Mouse (Mus musculus): Measurements from ENCODE around the gene Ryr2. TPM values are rescaled to one million over a fixed set of nuclear protein-coding genes. Genes with fewer than 3 reads are reported as not detected.
"Not testable (repeated sequence)": the region's sequence is repeated elsewhere in the genome, so short reads cannot be mapped to it uniquely, and the experiment has no call there.

The Ryr2 gene
- polyA plus RNA-seq, 1 experiment from 2014 or later = 1.5 TPM

- H3K9ac ChIP-seq = no peak overlapping the region
- H3K4me3 ChIP-seq = no peak overlapping the region
- H3K9me3 ChIP-seq = no peaks in the 10 kb centered on the region
- H3K4me2 ChIP-seq = no peak overlapping the region
- 90% methylated on average over 3 of the region's 3 CpGs for WGBS
- H3K27me3 ChIP-seq = no peaks in the 10 kb centered on the region
- no peaks in the 10 kb centered on the region for H3K4me1 ChIP-seq
- no peaks in the 10 kb centered on the region for H3K36me3 ChIP-seq
- ATAC-seq (ENCODE audit: borderline replicate concordance, extremely low read depth, low FRiP score, low TSS enrichment) = no peak
- no peak overlapping the region for H3K27ac ChIP-seq
These were observed 557.1 kb downstream of the Ryr2 start for GRCm38 (mm10) chr13:11549644-11550043.

GRCm38 (mm10) chr13:11549136-11549535 is 557.6 kb downstream of the Ryr2 start:
- not testable (repeated sequence) for H3K4me2 ChIP-seq; H3K27ac ChIP-seq; H3K4me3 ChIP-seq; H3K36me3 ChIP-seq; H3K9ac ChIP-seq; H3K9me3 ChIP-seq; H3K27me3 ChIP-seq; H3K4me1 ChIP-seq; ATAC-seq (ENCODE audit: borderline replicate concordance, extremely low read depth, low FRiP score, low TSS enrichment)
- WGBS = 46% methylated on average over 15 of the region's 15 CpGs

GRCm38 (mm10) chr13:11545841-11546240 is 560.9 kb downstream of the Ryr2 start:
- 24% methylated on average over 7 of the region's 7 CpGs for WGBS
- no peak for ATAC-seq (ENCODE audit: borderline replicate concordance, extremely low read depth, low FRiP score, low TSS enrichment)
- Histone ChIP-seq H3K9me3 (no peaks in the 10 kb centered on the region), H3K9ac (no peak overlapping the region), H3K27me3 (no peaks in the 10 kb centered on the region), H3K4me3 (no peak overlapping the region), H3K27ac (no peak overlapping the region), H3K36me3 (no peaks in the 10 kb centered on the region), H3K4me2 (no peak overlapping the region), H3K4me1 (no peaks in the 10 kb centered on the region)

GRCm38 (mm10) chr13:11542546-11542945 is 564.2 kb downstream of the Ryr2 start:
- WGBS = 81% methylated on average over 3 of the region's 3 CpGs

GRCm38 (mm10) chr13:11536851-11537250 is 569.9 kb downstream of the Ryr2 start:
- H3K27ac ChIP-seq = no peak overlapping the region
- no peak overlapping the region for H3K4me3 ChIP-seq
- H3K27me3 ChIP-seq = no peaks in the 10 kb centered on the region
- no peak for ATAC-seq (ENCODE audit: borderline replicate concordance, extremely low read depth, low FRiP score, low TSS enrichment)
- 14% methylated on average over 1 of the region's 1 CpGs for WGBS
- no peaks in the 10 kb centered on the region for H3K36me3 ChIP-seq
- H3K9me3 ChIP-seq = no peaks in the 10 kb centered on the region
- no peaks in the 10 kb centered on the region for H3K4me1 ChIP-seq
- no peak overlapping the region for H3K9ac ChIP-seq
- H3K4me2 ChIP-seq = no peak overlapping the region

More at GRCm38 (mm10) chr13:11542546-11542945, 564.2 kb downstream of the Ryr2 start:
- H3K27me3 ChIP-seq = no peaks in the 10 kb centered on the region
- H3K4me3 ChIP-seq = no peak overlapping the region
- no peak for ATAC-seq (ENCODE audit: borderline replicate concordance, extremely low read depth, low FRiP score, low TSS enrichment)
- H3K27ac ChIP-seq = no peak overlapping the region
- no peaks in the 10 kb centered on the region for H3K4me1 ChIP-seq
- H3K9ac ChIP-seq = no peak overlapping the region
- H3K36me3 ChIP-seq = no peaks in the 10 kb centered on the region
- no peak overlapping the region for H3K4me2 ChIP-seq
- no peaks in the 10 kb centered on the region for H3K9me3 ChIP-seq

GRCm38 (mm10) chr13:11535874-11536273 is 570.9 kb downstream of the Ryr2 start:
- WGBS = 53% methylated on average over 3 of the region's 3 CpGs
- Histone ChIP-seq H3K27me3 (no peaks in the 10 kb centered on the region), H3K36me3 (no peaks in the 10 kb centered on the region), H3K9ac (no peak overlapping the region), H3K9me3 (no peaks in the 10 kb centered on the region), H3K4me3 (no peak overlapping the region), H3K4me2 (no peak overlapping the region), H3K4me1 (no peaks in the 10 kb centered on the region), H3K27ac (no peak overlapping the region)
- no peak for ATAC-seq (ENCODE audit: borderline replicate concordance, extremely low read depth, low FRiP score, low TSS enrichment)

- H3K4me3 ChIP-seq = no peak overlapping the region
- H3K9ac ChIP-seq = no peak overlapping the region
- 31% methylated on average over 2 of the region's 2 CpGs for whole genome bisulfite sequencing
- no peak overlapping the region for H3K27ac ChIP-seq
- H3K36me3 ChIP-seq = no peaks in the 10 kb centered on the region
- ATAC-seq (ENCODE audit: borderline replicate concordance, extremely low read depth, low FRiP score, low TSS enrichment) = no peak
- H3K27me3 ChIP-seq = no peaks in the 10 kb centered on the region
- H3K4me2 ChIP-seq = no peak overlapping the region
- no peaks in the 10 kb centered on the region for H3K9me3 ChIP-seq
- H3K4me1 ChIP-seq = no peaks in the 10 kb centered on the region
These were observed 573.5 kb downstream of the Ryr2 start for GRCm38 (mm10) chr13:11533265-11533664.

- H3K9ac ChIP-seq = no peak overlapping the region
- no peak overlapping the region for H3K4me2 ChIP-seq
- H3K9me3 ChIP-seq = no peaks in the 10 kb centered on the region
- H3K27me3 ChIP-seq = no peaks in the 10 kb centered on the region
- ATAC-seq (ENCODE audit: borderline replicate concordance, extremely low read depth, low FRiP score, low TSS enrichment) = no peak
- no peak overlapping the region for H3K27ac ChIP-seq
- WGBS = 47% methylated on average over 7 of the region's 7 CpGs
- H3K4me3 ChIP-seq = no peak overlapping the region
- H3K36me3 ChIP-seq = no peaks in the 10 kb centered on the region
- no peaks in the 10 kb centered on the region for H3K4me1 ChIP-seq
These were observed 574.5 kb downstream of the Ryr2 start for GRCm38 (mm10) chr13:11532014-11532890.

GRCm38 (mm10) chr13:11523612-11524011 is 583.1 kb downstream of the Ryr2 start:
- Histone ChIP-seq H3K9me3 (no peaks in the 10 kb centered on the region), H3K9ac (no peak overlapping the region), H3K36me3 (no peaks in the 10 kb centered on the region), H3K27me3 (no peaks in the 10 kb centered on the region), H3K4me1 (no peaks in the 10 kb centered on the region), H3K27ac (no peak overlapping the region), H3K4me2 (no peak overlapping the region), H3K4me3 (no peak overlapping the region)
- ATAC-seq (ENCODE audit: borderline replicate concordance, extremely low read depth, low FRiP score, low TSS enrichment) = no peak
- WGBS = 66% methylated on average over 4 of the region's 4 CpGs

GRCm38 (mm10) chr13:11520765-11521164 is 586.0 kb downstream of the Ryr2 start:
- Histone ChIP-seq H3K36me3 (no peaks in the 10 kb centered on the region), H3K4me3 (no peak overlapping the region), H3K9me3 (no peaks in the 10 kb centered on the region), H3K27ac (no peak overlapping the region), H3K4me2 (no peak overlapping the region), H3K9ac (no peak overlapping the region), H3K4me1 (no peaks in the 10 kb centered on the region), H3K27me3 (no peaks in the 10 kb centered on the region)
- ATAC-seq (ENCODE audit: borderline replicate concordance, extremely low read depth, low FRiP score, low TSS enrichment) = no peak
- 89% methylated on average over 2 of the region's 2 CpGs for WGBS

- H3K9me3 ChIP-seq = no peaks in the 10 kb centered on the region
- H3K4me2 ChIP-seq = no peak overlapping the region
- H3K27me3 ChIP-seq = no peaks in the 10 kb centered on the region
- H3K4me3 ChIP-seq = no peak overlapping the region
- 56% methylated on average over 2 of the region's 2 CpGs for WGBS
- no peak overlapping the region for H3K9ac ChIP-seq
- no peaks in the 10 kb centered on the region for H3K4me1 ChIP-seq
- no peaks in the 10 kb centered on the region for H3K36me3 ChIP-seq
- no peak overlapping the region for H3K27ac ChIP-seq
- no peak for ATAC-seq (ENCODE audit: borderline replicate concordance, extremely low read depth, low FRiP score, low TSS enrichment)
These were observed 595.1 kb downstream of the Ryr2 start for GRCm38 (mm10) chr13:11511540-11512177.

Data from lung, embryonic 15.5 days (tissue).